Mouse (Mus musculus) left cerebral cortex, adult 2 months (tissue): ENCODE results near the gene Arhgef10l. TPM values are rescaled to one million over a fixed set of nuclear protein-coding genes. Genes with fewer than 3 reads are reported as not detected.

Experiments
- DNase-seq, 2 experiments: peaks; one replicate each; pipeline ENCODE4 v3.0.0; 2021 to 2022; ENCODE audit warnings: low spot score in 2 of 2, mixed read lengths in 1 of 2; ENCODE audit errors: extremely low spot score in 1 of 2
- H3K27ac ChIP-seq: fragments of 200-600 bp; 2 replicates; pipeline ENCODE4 v1.8.1; 2022
- H3K4me3 ChIP-seq: fragments of 200-600 bp; 2 replicates; pipeline ENCODE4 v1.8.1; 2022
- CTCF ChIP-seq: fragments of 200-600 bp; IDR thresholded peaks from 2 replicates; pipeline ENCODE4 v1.8.1; 2022; ENCODE audit warnings: antibody characterized with exemption, mild to moderate bottlenecking, moderate library complexity
- intact Hi-C: fragments of 180-260 bp; cut with DNase I; formaldehyde crosslinking; loops from one replicate; pipeline ENCODE4 v1.15.1; 2025
- total RNA-seq, 2 experiments: library from RNA; stranded (reverse); gene quantifications; 2 replicates each; pipeline ENCODE4 v1.2.3; 2021

Arhgef10l gene
- total RNA-seq, 2 experiments from 2014 or later = 63.2 to 71.5 TPM

- intact Hi-C loops = no loop called here
- no peak for TF ChIP-seq CTCF
- DNase-seq = no peak
- Histone ChIP-seq H3K27ac (no peak overlapping the region), H3K4me3 (no peak overlapping the region)
Measured at GRCm38 (mm10) chr4:140522873-140523272, 142.9 kb downstream of the Arhgef10l start.

GRCm38 (mm10) chr4:140520719-140521118 is 145.1 kb downstream of the Arhgef10l start:
- intact Hi-C loops = no loop called here
- TF ChIP-seq CTCF = no peak

DNA sequence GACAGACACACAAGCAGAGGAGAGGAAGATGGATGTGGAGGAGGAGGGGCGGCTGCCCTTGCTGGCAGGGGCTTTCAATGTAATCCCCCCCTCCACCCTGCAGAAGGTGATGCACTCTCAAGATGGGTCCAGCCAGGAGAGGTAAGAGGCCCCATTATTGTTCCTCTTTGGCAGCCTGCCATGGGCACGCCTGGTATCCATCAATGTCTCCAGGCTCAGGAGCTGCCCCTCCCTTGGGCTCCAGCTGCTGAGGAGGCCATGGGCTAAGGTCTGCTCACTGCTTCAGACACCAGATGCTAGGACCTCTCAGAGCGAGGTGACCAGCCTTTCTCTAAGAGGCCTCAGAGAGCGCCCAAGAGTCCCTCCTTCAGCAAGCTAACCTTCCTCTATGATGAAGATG is 152.0 kb downstream of the Arhgef10l start:
- Histone ChIP-seq H3K27ac (no peak overlapping the region), H3K4me3 (no peak overlapping the region)
- no peak for DNase-seq
- intact Hi-C loops = no loop called here
- TF ChIP-seq CTCF = no peak

More at GRCm38 (mm10) chr4:140520719-140521118, 145.1 kb downstream of the Arhgef10l start:
- H3K4me3 ChIP-seq = no peak overlapping the region
- no peak for DNase-seq
- no peak overlapping the region for H3K27ac ChIP-seq

GRCm38 (mm10) chr4:140509856-140510255 is 156.0 kb downstream of the Arhgef10l start:
- H3K27ac ChIP-seq = no peak overlapping the region
- H3K4me3 ChIP-seq = no peak overlapping the region
- no peak for DNase-seq
- intact Hi-C loops = no loop called here
- TF ChIP-seq CTCF = no peak

- no peak for TF ChIP-seq CTCF
- no peak overlapping the region for H3K27ac ChIP-seq
- no peak for DNase-seq
- intact Hi-C loops = no loop called here
- no peak overlapping the region for H3K4me3 ChIP-seq
Measured at GRCm38 (mm10) chr4:140507172-140507714, 158.6 kb downstream of the Arhgef10l start.

GRCm38 (mm10) chr4:140505608-140506002 is 160.2 kb downstream of the Arhgef10l start:
- Histone ChIP-seq H3K27ac (no peak overlapping the region), H3K4me3 (no peak overlapping the region)
- no peak for TF ChIP-seq CTCF
- DNase-seq = no peak
- intact Hi-C loops = no loop called here

DNA sequence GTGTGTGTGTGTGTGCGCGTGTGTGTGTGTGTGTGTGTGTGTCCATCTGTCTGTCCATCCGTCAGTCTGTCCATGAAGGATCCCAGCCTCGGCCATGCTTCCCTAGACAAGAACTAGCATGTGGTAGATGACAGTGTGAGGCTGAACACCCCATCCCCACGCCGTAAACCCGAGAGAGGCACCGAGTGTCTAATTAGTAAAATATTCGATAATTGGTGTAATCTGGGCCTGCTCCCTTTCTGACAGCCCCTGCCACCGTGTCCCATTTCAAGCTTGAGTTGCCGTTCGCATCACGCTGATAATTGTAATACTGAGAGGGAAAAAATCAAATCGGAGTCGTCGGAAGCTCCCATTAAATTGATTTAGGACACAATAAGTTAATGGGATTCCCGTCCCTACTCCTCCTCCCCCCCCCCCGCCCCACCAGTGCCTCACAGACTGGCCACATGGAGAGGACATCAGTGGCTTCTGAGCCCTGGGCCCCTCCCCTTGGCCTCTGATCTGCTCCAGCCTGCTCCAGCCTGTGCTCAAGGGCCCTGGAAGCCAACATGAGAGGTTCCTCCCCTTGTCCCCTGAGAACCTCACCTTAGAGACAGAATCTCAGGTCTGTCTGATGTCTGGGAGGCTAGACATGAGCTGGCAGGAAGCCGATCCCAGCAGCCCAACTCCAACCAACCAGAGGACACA is 160.7 kb downstream of the Arhgef10l start:
- Histone ChIP-seq H3K4me3 (no peak overlapping the region), H3K27ac (no peak overlapping the region)
- TF ChIP-seq CTCF = no peak

DNA sequence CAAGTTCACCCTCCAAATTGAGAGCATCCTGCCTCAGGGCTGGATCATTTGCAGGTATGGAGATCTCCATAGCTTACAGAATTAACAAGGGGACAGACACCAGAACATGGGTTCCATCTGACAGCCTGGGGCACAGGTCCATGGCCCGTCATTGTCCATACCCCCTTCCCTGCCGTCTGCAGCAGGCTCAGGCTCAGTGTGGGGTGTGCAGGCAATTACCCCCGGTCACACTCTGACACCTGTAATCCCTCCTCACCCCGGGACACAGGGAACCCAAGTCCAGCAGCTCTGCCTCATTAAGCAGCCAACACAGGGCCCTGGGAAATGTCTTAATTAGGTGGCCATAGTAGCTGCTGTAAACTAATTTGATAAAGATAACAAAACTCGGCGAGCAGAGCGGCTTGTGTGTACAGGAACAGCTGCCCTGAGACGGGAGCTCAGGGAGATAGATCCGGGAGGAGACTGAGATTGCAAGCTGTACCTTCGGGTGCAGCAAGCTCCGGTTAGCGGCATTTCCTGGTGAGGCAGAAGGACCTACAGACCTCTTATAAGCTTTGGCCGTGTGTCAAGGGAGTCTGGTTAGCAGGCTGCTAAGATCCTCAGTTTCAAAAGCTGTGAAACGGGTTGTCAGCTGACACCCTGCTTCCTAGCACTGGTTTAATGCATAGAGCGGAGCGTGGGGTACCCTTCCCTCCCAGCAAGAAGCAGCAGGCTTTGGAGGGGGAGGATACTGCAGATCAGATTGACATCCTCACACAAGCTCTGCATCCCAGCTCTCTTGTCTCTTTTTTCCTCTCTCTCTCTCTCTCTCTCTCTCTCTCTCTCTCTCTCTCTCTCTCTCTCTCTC is 161.5 kb downstream of the Arhgef10l start:
- intact Hi-C loops = no loop called here
- Histone ChIP-seq H3K27ac (no peak overlapping the region), H3K4me3 (no peak overlapping the region)
- TF ChIP-seq CTCF = no peak
- DNase-seq = no peak

More for the DNA sequence above, 160.7 kb downstream of the Arhgef10l start:
- DNase-seq = no peak
- intact Hi-C loops = no loop called here

DNA sequence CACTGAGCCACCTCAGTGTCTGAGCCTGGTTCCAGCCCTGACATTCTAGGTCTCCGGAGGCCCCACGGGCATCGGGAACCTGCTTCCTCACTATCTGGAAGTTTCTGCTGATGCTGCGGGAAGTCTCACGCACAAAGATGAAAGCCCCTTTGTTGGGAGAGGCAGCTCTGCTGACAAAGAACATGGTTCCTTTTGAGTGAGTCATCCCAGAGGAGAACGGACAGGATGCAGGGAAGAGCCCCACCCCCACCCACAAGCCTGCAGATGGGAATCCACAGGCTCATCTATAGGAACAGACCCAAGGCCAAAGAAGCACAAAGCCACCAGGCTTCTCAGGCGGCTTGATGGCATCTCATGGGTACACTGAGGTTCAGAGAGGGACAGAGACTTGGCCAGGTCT is 165.0 kb downstream of the Arhgef10l start:
- TF ChIP-seq CTCF = no peak
- no peak overlapping the region for H3K4me3 ChIP-seq
- DNase-seq = no peak
- no peak overlapping the region for H3K27ac ChIP-seq
- intact Hi-C loops = no loop called here

DNA sequence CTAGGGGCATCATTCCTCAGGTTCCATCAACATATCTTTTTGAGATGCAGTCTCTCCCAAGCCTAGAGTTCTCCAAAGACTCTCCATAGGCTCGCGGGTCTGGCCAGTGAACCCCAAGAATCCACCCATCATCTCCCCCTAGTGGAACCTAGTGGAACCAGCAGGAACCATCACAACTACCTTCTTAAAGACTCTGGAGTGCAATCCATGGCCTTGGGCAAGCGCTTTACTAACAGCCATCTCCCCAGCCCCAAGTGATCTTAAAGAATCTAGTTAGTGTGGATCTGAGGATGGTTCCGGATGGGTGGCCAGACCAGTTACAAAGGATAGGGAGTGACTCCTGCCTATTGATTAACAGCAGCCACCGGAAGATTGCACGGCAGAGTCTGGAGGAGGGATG is 166.2 kb downstream of the Arhgef10l start:
- no peak overlapping the region for H3K27ac ChIP-seq
- TF ChIP-seq CTCF = no peak; the same call in none of the 2 replicates

DNA sequence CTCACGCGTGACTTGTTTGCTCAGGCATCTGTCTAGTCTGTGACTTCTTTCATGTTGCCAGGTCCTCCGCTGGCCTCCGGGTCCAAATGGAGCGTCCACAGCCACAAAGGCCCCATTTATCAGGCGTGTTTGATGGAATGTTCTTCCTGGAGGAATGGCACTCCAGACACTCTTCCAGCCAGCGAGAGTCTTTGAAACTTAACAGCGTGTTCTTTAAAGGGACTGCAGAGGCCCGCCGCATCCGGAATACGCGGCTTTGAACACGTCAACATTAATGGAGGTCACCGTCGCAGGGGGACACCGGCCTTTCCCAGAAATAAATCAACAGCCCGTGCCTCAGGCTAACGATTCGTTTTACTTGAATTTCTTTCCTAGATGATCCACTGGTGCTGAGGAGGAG is 168.6 kb downstream of the Arhgef10l start:
- no peak for TF ChIP-seq CTCF

More for the DNA sequence above, 166.2 kb downstream of the Arhgef10l start:
- intact Hi-C loops = no loop called here
- H3K4me3 ChIP-seq = no peak overlapping the region
- DNase-seq = no peak

GRCm38 (mm10) chr4:140491555-140491954 is 174.3 kb downstream of the Arhgef10l start:
- intact Hi-C loops = loop anchor here (2.0 kb wide), 1 partner anchor 239 kb away; no protein-coding TSS in a partner anchor

More for the DNA sequence above, 168.6 kb downstream of the Arhgef10l start:
- DNase-seq = no peak
- intact Hi-C loops = no loop called here
- Histone ChIP-seq H3K27ac (no peak overlapping the region), H3K4me3 (no peak overlapping the region)

More at GRCm38 (mm10) chr4:140491555-140491954, 174.3 kb downstream of the Arhgef10l start:
- Histone ChIP-seq H3K27ac (no peak overlapping the region), H3K4me3 (no peak overlapping the region)
- TF ChIP-seq CTCF = peak; percentile 50
- peak in 1 of 2 experiments; percentile 40 for DNase-seq
